Mouse (Mus musculus) CD8-positive naive resting alpha-beta T cell, adult 2 months (primary cell): ENCODE measurements around the gene Mark3.
A peak's percentile ranks its signal among the peaks of the same experiment; 100 is the strongest.

Source experiments
- DNase-seq, 2 experiments: peaks; one replicate each; pipeline ENCODE4 v3.0.0; 2022; ENCODE audit warnings: low read depth in 2 of 2, low spot score in 2 of 2

The Mark3 gene

DNA sequence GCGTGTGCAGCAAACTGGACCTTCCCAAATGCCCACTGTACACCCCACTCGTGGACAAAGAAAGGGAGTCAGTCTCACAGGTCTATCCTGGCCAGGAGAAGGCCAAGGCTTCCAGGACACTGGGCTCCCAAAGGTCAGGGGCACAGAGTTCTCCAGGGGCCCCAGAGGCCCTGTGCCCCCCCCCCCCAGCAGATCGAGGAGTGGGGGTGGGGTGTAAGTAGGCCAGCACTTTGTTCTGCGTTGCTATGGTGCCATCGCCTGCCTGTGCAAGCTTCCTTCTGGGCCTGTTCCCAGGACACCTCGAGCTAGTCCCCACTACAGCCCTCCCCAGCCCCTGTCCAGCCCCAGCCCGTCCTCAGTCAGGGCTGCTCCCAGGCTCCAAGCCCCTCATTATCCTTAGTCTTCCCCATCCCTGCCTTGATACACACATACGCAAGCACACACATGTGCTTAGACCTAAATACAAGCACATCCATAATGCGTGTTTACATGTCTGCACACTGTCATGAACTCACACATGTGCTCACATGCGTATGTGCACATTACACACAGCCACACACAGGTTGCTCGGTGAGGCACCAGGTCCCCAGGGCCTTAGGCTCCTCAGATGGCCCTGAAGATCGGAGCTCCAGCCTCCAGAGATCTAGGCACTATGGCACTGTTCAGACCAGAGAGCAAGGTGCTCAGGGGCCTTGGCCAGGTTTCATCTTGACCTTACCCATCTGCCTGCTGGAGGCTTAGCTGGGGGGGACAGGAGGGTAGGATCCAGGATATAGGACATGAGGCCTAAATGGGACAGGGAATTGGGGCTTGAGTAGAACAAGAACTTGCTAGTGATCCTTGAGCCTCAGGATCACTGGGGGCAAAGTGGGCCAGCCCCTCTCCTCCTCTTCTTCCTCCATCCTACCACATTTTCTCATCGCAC, 120.8 kb downstream of the Mark3 start:
- DNase-seq, result no peak

- DNase-seq, result peak; percentile 57 to 75
Observed at GRCm38 (mm10) chr12:111696239-111696638, 121.9 kb downstream of the Mark3 start.

- DNase-seq, result no peak
Observed at GRCm38 (mm10) chr12:111697708-111698107, 123.4 kb downstream of the Mark3 start.

GRCm38 (mm10) chr12:111698346-111698913, 124.1 kb downstream of the Mark3 start:
- DNase-seq, result no peak

DNA sequence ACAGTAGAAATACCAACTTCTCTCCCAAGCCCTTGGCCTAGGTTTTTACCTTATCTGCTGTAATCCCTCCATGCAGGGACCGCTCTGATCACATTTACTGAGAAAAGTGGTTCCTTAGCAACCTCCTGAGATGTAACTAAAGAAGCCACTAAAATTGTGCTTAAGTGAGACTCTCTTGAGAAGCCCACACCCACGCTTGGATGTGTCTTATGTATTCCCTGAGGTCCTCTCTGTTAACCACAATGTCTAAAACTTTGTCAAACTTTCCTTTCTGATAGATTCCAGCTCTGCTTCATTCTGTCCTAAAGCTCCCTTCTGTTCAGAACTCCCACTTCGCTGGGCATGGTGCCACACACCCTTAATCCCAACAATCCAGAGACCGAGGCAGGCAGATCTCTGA, 125.2 kb downstream of the Mark3 start:
- DNase-seq, result no peak

DNA sequence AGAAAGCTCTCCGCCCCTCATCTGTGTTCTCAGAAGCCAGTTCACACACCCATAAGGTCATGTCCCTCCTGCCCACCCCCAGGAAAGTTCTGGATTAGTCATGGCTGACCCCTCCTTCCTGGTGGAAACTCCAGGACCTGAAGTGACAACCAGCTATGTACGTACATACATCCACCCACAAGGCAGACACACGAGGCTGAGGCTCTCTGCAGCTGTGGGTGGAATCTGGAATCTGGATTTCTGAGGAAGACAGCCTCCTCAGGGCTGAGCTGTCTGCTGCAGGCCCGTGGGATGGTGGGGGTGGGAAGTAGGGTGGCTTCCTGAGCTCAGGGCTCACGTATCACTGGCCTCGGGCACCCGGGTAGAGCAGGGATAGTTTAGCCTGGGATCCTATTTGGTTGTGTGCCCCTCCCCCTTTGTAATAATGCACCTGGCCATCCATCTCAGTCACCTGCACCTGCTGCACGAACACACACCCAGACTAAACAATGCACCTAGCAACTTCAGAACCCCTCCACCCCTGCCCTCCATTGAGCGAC, 126.7 kb downstream of the Mark3 start:
- no peak for DNase-seq

- DNase-seq, result no peak
Observed at GRCm38 (mm10) chr12:111703301-111703700, 129.0 kb downstream of the Mark3 start.

- no peak for DNase-seq
Observed at GRCm38 (mm10) chr12:111704609-111705008, 130.3 kb downstream of the Mark3 start.

DNA sequence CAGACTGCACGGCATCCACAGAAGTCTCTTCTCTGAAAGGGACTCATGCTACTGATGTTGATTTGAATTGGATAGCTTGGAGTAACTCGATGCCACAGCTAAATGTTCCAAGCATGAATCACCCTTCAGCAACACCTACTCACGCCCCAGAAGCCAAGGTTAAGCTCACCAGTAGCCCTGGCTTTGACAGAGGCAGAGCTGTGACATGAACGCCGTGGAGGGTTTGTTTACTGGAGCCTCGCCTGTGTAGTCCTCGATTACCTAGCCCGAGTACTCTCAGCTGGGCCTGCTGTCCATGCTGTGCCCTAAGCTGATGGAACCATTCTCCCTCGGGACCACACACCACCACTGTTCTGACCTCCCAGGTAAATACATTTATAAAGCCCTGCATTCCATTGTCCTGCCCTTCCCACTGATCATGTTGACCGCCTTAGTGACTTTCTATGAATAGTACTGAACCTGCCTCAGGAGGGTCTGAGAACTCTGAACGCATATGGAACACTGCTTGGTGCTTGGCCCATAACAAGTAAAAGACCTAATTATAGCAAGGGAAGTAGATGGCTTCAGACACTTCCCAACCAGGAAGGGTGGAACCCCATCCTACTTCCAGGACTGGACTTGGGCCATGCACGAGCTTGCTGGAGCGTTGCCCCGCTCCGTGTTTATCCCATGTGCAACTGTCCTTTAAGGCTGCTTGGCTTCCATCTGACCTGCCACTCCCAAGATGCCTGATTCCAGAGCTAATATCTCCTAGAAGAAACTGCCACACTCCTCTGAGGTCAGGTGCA, 131.1 kb downstream of the Mark3 start:
- no peak for DNase-seq
